Mouse (Mus musculus) liver, adult 2 months (tissue): ENCODE results near the gene 9130019O22Rik. TPM values are rescaled to one million over a fixed set of nuclear protein-coding genes. Genes with fewer than 3 reads are reported as not detected.
"Not testable (repeated sequence)": the region's sequence is repeated elsewhere in the genome, so short reads cannot be mapped to it uniquely, and the experiment has no call there.

Source experiments
- DNase-seq: peaks from one replicate; pipeline ENCODE4 v3.0.0-alpha.2; 2011; ENCODE audit warnings: low read depth, low spot score; ENCODE audit errors: extremely low read depth
- H3K27ac ChIP-seq: fragments of 200-500 bp; replicated peaks from 2 replicates; pipeline ENCODE4 v1.5.1; 2012; ENCODE audit warnings: low read depth, mild to moderate bottlenecking, control low read depth, inconsistent platforms, low read length; ENCODE audit not compliant: insufficient read depth
- H3K27me3 ChIP-seq: fragments of 200-500 bp; 2 replicates; pipeline ENCODE4 v1.6.1; 2012; ENCODE audit warnings: mild to moderate bottlenecking, moderate library complexity, low read length, inconsistent platforms; ENCODE audit not compliant: control insufficient read depth, insufficient read depth
- H3K36me3 ChIP-seq: fragments of 200-500 bp; 2 replicates; pipeline ENCODE4 v1.6.1; 2012; ENCODE audit warnings: low read length, inconsistent platforms; ENCODE audit not compliant: control insufficient read depth, insufficient read depth
- H3K4me1 ChIP-seq: fragments of 200-500 bp; 2 replicates; pipeline ENCODE4 v1.6.1; 2011; ENCODE audit warnings: low read length; ENCODE audit not compliant: control insufficient read depth, insufficient read depth
- H3K4me3 ChIP-seq: fragments of 200-500 bp; 2 replicates; pipeline ENCODE4 v1.5.1; 2011; ENCODE audit warnings: low read depth, mild to moderate bottlenecking, control low read depth, low read length, moderate library complexity; ENCODE audit not compliant: insufficient read depth
- H3K79me2 ChIP-seq: fragments of 200-500 bp; 2 replicates; pipeline ENCODE4 v1.6.1; 2012; ENCODE audit warnings: inconsistent platforms, mild to moderate bottlenecking, low read length, moderate library complexity; ENCODE audit not compliant: control insufficient read depth, insufficient read depth
- H3K9ac ChIP-seq: fragments of 200-500 bp; 2 replicates; pipeline ENCODE4 v1.6.1; 2012; ENCODE audit warnings: low read depth, mild to moderate bottlenecking, control low read depth, inconsistent platforms, low read length
- CTCF ChIP-seq: fragments of 200-500 bp; IDR thresholded peaks from 2 replicates; pipeline ENCODE4 v1.5.1; 2011; ENCODE audit warnings: low read depth, low read length, control low read depth
- POLR2A ChIP-seq: fragments of 200-500 bp; IDR thresholded peaks from 2 replicates; pipeline ENCODE4 v1.6.1; 2011; ENCODE audit warnings: low read length, control low read depth; ENCODE audit not compliant: insufficient read depth; ENCODE audit errors: extremely low read depth
- WGBS: fragments of 180-500 bp; shearing (Covaris S2); methylation state at CpG from one replicate; pipeline ENCODE4 v1.1.7; 2018; 5-methylcytosine and 5-hydroxymethylcytosine counted together
- polyA plus RNA-seq: library from polyadenylated mRNA; depleted of rRNA; stranded (reverse); fragments of >200 nt; gene quantifications from 2 replicates; pipeline ENCODE4 v1.2.3, GENCODE M21; 2012
- total RNA-seq: library from RNA; depleted of rRNA; stranded (reverse); fragments of >200 nt; gene quantifications from 2 replicates; pipeline ENCODE4 v1.2.3, GENCODE M21; 2014

Gene 9130019O22Rik
- total and polyA plus RNA-seq, 2 experiments, result 2.0 TPM

DNA sequence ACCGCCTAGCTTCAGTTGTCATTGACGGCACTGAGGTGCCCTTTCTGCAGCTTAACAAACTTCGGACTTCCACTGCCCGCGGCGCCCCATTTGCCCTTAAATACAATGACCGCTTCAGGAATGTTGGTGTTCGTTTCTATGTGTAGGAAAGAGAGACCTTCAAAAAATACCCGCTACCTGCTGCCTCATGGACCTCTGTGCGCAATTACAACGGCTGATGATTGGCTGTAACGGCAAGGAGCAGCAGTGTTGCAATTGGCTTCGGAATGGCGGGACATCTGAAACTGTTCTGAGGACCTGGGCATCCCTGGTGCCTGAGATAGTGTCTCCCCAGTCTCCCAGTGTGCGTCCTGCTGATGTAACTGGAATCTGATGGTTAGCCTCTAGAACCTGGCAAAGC, 35.3 kb upstream of the 9130019O22Rik start:
- 0 out of 2 replicates have a peak, but pooled peaks cover 2% of the 10 kb centered on the region for H3K4me1 ChIP-seq
- 1% methylated on average over 15 of the region's 15 CpGs for WGBS
- no peak overlapping the region for H3K27ac ChIP-seq
- DNase-seq, result peak; percentile 52
- H3K9ac ChIP-seq, result no peak overlapping the region
- no peaks in the 10 kb centered on the region for H3K27me3 ChIP-seq
- TF ChIP-seq CTCF, result no peak
- no peak for TF ChIP-seq POLR2A
- peaks cover 3% of the 10 kb centered on the region; the same call in 1 of the 2 replicates for H3K79me2 ChIP-seq
- H3K36me3 ChIP-seq, result peaks cover 5% of the 10 kb centered on the region; the same call in 1 of the 2 replicates
- peak overlapping the region; percentile 77 for H3K4me3 ChIP-seq

- H3K9ac ChIP-seq, result peak within 1 kb of the TSS; percentile 79
- H3K27ac ChIP-seq, result peak within 1 kb of the TSS; percentile 38
- H3K27me3 ChIP-seq, result no peaks in the 10 kb centered on the region
- peak; percentile 79 for DNase-seq
- TF ChIP-seq POLR2A, result peak; percentile 44; the same call in 1 of the 2 replicates
- no peak; the same call in 1 of the 2 replicates for TF ChIP-seq CTCF
- H3K4me3 ChIP-seq, result peak within 1 kb of the TSS; percentile 77
- peaks cover 5% of the 10 kb centered on the region; the same call in 1 of the 2 replicates for H3K36me3 ChIP-seq
- H3K4me1 ChIP-seq, result 0 out of 2 replicates have a peak, but pooled peaks cover 2% of the 10 kb centered on the region
- peaks cover 3% of the 10 kb centered on the region; the same call in 1 of the 2 replicates for H3K79me2 ChIP-seq
- 2% methylated on average over 48 of the region's 48 CpGs for WGBS
Observed at GRCm38 (mm10) chr7:127421388-127422191, 34.6 kb upstream of the 9130019O22Rik start, which contains the start of gene Zfp688. Zfp688 (minus strand) TSS chr7:127422068.

GRCm38 (mm10) chr7:127411418-127411817, 24.5 kb upstream of the 9130019O22Rik start:
- Histone ChIP-seq H3K27ac (no peak overlapping the region), H3K4me1 (no peaks in the 10 kb centered on the region), H3K36me3 (no peaks in the 10 kb centered on the region), H3K4me3 (no peak overlapping the region), H3K27me3 (no peaks in the 10 kb centered on the region), H3K9ac (no peak overlapping the region), H3K79me2 (no peaks in the 10 kb centered on the region)
- no peak for DNase-seq
- TF ChIP-seq POLR2A, result no peak
- TF ChIP-seq CTCF, result no peak
- WGBS, result 84% methylated on average over 2 of the region's 2 CpGs

DNA sequence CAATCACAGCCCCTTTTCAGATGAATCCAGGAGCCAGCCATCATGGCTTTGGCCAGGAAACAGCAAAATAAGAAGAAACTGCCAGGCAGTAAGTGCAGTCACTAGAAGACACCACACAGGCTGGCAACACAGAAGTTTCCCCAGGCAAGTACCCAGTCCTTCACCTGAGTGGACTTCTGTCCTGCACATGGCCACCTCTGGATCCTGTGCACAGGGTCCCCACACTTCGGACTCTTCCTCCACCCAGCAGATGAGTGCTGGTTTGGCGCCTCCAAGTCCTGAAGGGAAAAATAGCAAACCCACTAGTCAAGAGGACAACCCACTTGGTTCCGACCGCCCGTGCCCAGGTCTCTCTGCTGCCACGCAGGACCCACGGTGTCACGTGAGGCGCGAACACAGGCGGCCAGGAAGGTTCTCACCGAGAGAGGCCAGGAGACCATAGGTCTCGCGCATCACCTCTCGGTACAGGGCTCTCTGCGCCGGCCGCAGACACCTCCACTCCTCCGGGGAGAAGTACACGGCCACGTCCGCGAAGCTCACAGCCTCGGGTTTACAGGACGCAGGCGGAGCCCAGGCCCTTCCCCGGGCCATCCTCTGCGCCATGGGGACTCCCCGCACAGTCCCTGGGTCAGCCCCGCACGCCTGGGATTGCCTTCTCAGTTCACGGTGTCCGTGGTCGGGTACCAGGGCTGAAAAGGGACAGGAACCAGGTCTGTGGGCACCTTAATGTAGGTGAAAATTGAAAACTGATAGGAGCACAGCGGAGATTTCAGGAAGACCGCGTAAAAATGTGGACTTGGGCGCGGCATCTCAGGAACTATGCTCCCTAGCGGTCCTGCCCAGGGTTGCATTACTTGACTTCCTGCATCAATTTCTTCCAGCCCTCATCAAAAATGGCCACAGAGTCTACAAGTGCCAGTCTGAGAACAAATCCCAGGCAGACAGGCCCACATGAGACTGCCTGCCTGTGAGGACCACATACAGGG, 19.3 kb upstream of the 9130019O22Rik start, which contains the start of gene Zfp764:
TSS of gene Zfp764 (minus strand) at position 821 of the 986 bp plus-strand sequence.
- Histone ChIP-seq H3K4me3 (peak within 1 kb of the TSS; percentile 74), H3K9ac (peak within 1 kb of the TSS; percentile 75), H3K27ac (peak within 1 kb of the TSS; percentile 53; the same call in 1 of the 2 replicates)
- not testable (repeated sequence) for H3K79me2 ChIP-seq, H3K4me1 ChIP-seq, H3K27me3 ChIP-seq, H3K36me3 ChIP-seq
- DNase-seq, result peak; percentile 74
- TF ChIP-seq CTCF, result peak; percentile 80
- 2% methylated on average over 40 of the region's 40 CpGs for WGBS

DNA sequence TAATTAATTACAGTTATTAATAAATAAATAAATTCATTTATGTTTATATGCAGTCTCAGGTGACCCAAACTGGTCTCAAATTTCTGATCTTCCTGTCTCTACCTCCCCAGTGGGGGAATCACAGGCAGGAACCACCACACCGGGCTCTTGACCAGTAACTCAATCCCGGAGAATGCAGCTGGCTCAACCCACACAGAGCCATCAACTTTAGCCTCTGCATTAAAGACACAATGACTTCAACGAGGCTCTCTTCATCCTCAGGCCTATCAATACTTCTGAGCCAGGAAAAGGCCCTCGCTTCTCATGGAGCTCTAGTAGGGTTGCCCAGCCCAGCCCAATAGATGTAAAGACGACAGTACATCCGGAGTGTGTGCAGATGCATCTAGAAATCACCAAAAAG, 17.1 kb upstream of the 9130019O22Rik start:
- not testable (repeated sequence) for H3K27me3 ChIP-seq, H3K9ac ChIP-seq, H3K36me3 ChIP-seq, H3K27ac ChIP-seq, H3K4me3 ChIP-seq, DNase-seq, H3K79me2 ChIP-seq, H3K4me1 ChIP-seq
- WGBS, result 95% methylated on average over 6 of the region's 6 CpGs
